Mouse (Mus musculus): ENCODE measurements around the gene Gpd1.
"Not testable (repeated sequence)": the region's sequence is repeated elsewhere in the genome, so short reads cannot be mapped to it uniquely, and the experiment has no call there.

The Gpd1 gene

DNA sequence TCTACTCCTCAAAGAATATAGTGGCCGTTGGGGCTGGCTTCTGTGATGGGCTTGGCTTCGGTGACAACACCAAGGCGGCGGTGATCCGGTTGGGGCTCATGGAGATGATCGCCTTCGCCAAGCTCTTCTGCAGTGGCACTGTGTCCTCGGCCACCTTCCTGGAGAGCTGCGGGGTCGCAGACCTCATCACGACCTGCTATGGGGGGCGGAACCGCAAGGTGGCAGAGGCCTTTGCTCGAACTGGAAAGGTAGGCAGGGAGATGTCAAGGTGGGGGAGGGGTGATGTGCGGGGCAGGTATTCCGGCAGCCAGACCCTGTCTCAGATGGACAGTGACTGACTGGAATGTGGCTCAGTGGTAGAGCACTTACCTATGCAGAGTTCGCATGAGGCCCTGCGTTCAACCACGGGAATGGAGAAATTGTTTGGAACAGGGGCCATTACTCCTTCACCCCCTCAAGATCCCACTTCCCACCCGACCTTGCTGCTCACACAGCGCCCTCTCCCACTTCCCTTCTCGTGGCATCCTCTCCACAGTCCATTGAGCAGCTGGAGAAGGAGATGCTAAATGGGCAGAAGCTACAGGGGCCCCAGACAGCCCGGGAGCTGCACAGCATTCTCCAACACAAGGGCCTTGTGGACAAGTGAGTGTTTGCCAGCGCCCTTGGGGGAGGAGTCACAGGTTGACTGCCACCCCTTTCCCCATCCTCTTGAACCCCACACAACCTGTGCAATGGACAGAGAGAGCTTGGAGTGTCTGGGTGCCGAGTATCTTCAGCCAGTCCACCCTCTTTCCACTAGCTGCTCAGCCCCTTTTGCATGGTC, 4.8 kb downstream of the Gpd1 start:
- no peak for DNase-seq (ENCODE audit: extremely low read depth, low read depth, low spot score)

DNA sequence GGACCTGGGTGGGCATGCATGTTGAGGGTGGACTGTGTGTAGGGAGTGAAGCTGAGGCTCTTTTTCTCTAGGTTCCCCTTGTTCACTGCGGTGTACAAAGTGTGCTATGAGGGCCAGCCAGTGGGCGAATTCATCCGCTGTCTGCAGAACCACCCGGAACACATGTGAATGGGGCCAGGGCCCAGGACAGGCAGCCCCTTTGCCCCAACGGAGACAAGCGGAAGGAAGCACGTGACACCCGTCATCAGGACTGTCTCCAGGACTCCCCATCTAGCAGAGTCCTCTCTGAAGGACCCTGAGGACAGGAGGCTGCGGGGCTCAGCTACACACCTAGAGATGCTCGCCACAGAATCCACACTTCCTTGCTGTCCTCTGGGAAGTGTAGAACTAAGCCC, 5.8 kb downstream of the Gpd1 start:
- no peak for DNase-seq (ENCODE audit: extremely low read depth, low read depth, low spot score)

DNA sequence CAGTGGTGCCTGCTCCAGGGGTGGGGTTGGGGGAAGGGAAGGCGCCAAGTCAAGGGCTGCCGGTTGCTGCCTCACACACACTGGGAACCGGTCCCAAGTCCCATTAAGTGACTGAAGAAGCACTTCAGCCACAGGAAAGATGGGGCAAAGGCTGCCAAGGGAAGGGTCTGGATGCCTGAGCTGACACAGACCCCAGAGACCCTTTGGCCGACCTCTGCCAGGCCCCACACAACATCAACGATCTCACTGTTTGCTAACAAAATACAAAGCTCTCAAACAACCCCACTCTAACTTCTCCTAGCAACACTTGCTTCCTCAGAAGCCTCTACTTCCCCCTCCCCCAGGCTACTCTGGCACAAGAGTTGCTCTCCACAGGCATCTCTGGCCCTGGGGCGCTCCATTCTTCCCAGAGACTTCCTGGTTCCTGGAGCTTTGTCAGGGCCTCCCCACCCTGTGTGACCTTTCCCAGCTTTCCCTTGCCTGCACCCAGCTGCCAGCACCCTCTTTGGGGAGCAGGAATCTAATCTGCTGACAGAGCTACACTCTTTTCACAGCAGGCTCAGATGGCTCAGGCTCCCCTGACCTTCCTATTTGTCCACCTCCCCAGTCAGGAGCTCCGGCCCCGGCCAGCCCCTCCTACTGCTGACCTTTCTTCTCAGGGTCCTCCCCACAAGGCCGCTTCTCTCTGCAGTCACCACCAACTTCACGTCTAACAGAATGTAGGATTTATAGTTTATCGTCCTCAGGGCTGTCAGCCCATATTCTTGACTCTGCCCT, 6.4 kb downstream of the Gpd1 start:
- no peak for DNase-seq (ENCODE audit: extremely low read depth, low read depth, low spot score)

DNA sequence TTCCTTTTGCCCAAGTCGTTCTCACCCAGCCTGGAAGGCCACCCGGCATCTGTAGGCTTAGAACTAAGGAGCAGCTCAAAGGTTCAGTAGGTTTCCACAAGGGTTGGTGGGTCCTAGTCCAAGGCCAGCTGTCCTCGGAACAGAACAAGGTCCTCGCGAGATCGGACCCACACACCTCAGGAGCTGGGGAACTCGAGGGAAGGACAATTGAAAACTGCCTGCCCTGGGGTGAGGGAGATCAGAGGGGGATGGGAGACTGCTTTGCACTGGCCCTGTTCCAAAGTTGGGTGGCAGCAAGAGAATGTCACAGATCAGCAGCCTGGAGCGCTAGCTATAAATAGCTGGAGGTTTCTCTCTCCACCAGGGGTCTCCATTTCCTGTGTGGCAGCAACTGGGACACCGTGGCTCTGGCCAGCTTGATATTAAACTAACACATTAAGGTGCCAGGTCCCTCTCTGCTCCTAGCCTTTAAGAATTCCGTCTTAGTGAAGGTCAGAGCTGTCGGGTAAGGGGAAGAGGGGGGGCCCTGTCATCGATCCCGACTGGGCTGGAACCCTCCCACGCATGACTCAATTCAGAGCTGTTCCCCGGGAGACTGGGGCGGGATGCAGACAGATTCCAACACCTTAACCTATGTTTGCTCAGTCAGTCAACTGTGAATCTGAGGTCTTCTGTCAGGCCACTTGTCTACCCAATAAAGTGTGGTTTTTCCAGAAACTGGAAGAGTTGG, 7.1 kb downstream of the Gpd1 start:
- DNase-seq (ENCODE audit: extremely low read depth, low read depth, low spot score) = no peak

DNA sequence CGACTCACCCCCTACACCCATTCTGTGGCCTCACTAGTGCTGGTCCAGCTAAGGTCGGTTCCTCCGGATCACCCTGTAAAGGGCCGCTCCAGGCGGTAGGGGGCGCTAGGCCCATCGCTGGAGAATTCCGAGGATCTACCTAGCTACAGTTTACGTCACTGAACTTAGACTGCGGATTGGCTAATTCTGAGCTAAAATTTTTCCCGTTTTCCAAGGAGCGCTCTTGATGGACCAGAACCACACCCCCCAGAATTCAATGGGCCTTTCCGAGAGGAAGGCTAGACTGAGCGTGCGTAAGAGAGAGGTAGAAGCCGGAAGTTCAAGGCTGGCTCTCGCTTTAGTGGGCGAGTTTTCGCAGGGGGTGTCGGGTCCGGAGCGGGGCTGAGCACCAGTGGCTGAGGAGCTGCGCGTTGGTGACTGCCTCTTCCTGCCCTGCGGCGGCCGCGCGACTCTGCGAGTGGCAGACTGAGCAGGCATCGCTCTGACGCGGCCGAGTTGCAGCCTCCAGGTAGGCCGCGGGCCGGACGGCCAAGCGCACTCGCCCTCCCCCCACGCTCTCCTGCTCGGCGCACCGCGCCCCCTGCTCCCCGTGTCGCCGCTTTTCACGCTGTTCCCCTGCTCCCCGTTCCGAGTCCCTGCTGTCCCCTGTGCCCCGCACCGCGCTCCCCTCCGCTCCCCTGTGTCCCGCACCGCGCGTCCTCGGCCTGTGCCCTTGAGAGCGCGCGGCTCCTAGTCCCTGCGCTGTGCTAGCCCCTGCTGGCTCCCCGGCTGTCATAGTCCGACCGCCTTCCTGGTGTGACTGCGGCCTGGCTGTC, 8.2 kb downstream of the Gpd1 start, which contains the start of gene Cox14:
Gene Cox14, plus strand, starts transcription at position 278 of the 815 bp plus-strand sequence.
- peak; percentile 90 for DNase-seq (ENCODE audit: extremely low read depth, low read depth, low spot score)

DNA sequence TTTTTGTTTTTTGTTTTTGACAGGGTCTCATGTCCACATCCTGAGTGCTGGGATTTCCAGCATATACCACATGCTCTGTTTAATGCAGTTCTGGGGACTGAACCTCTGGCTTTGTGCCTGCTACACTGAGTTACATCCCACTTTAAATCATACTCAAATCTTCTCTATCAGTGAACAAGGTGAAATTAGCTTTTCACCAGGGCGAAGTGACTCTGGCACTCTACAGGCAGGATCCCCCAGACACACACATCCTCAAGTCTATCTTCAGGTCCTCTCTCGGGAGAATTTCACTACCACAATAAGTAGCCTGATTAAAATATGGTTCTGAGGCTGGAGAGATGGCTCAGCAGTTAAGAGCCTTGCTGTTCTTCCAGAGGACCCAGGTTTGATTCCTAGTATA, 9.2 kb downstream of the Gpd1 start:
- no peak for DNase-seq (ENCODE audit: extremely low read depth, low read depth, low spot score)

DNA sequence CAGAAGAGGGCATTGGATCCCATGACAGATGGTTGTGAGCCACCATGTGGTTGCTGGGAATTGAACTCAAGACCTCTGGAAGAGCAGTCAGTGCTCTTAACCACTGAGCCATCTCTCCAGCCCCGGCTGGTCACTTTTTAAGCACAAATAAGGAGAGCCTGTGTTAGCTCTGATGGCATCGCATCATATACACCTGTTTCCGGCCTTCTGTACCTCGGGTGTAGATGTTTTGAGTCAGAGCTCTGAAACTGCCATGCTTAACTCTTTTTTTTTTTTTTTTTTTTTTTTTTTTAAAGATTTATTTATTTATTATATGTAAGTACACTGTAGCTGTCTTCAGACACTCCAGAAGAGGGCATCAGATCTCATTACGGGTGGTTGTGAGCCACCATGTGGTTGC, 9.7 kb downstream of the Gpd1 start:
- DNase-seq (ENCODE audit: extremely low read depth, low read depth, low spot score) = not testable (repeated sequence)

DNA sequence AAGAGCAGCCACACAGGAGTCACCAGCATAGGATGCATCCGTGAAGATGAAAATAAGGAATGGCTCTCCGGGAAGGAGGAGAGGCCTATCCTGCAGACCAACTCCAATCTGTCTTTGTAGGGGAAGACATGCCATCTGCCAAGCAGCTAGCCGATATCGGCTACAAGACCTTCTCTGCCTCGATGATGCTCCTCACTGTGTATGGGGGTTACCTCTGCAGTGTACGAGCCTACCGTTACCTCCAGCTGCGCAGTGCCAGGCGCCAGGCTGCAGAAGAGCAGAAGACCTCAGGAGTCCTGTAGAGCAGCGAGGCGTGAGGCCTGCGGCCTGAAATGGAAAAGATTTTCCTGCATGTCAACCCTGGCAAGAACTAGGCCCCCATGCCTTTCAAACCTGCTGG, 10.2 kb downstream of the Gpd1 start:
- DNase-seq (ENCODE audit: extremely low read depth, low read depth, low spot score) = no peak

DNA sequence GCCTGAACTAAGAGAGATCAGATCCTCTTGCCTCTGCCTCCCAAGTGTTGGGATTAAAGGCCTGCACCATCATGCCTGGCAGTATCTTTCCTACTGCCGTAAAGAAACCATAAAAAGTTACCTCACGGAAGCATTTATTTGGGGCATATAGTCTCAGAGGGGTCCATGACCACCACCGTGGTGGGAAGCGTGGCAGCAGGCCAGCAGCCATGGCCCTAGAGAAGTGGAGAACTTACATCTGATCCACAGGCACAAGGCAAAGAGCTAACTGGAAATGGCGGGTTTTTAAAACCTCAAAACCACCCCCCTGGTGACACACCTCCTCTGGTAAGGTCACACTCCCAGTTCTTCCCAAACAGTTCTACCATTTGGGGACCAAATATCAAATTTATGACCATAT, 10.9 kb downstream of the Gpd1 start:
- no peak for DNase-seq (ENCODE audit: extremely low read depth, low read depth, low spot score)

DNA sequence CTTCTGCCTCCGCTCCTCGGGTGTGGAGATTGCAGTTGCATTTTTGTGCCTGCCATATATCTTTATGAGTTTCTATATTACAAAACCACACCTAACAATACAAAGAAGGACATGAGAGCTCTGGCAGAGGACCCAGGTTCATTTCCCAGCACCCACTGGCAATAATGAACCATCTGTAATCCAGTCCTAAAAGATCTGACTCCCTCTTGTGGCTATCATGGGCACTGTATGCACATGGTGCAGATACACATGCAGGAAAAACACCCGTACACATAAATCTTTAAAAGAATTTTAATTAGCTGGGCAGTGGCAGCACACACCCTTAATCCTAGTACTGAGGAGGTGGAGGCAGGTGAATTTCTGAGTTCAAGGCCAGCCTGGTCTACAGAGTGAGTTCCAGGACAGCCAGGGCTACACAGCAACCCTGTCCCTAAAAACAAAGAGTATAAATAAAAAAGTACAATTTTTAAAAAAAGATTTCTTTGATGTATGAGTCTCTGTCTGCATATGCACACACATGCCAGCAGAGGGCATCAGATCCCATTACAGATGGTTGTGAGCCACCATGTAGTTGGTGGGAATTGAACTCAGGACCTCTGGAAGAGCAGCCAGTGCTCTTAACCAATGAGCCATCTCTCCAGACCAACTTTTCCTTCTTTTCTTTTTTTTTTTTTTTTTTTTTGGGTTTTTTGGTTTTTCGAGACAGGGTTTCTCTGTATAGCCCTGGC, 11.9 kb downstream of the Gpd1 start:
- no peak for DNase-seq (ENCODE audit: extremely low read depth, low read depth, low spot score)

DNA sequence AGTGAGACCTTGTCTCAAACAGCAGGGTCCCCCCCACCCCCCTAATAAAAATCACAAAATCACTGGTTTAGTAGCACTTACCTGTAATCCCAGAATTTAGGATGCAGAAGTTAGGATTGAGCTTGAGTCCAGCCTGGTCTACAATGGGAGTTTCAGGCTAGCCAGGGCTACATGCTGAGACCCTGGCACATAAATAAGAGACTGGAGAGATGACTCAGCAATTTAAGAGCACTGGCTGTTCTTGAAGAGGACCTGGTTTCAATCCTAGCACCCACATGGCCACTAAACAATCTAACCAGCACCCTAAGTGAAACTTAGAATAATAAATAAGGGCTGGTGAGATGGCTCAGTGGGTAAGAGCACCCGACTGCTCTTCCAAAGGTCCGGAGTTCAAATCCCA, 13.9 kb downstream of the Gpd1 start:
- no peak for DNase-seq (ENCODE audit: extremely low read depth, low read depth, low spot score)

DNA sequence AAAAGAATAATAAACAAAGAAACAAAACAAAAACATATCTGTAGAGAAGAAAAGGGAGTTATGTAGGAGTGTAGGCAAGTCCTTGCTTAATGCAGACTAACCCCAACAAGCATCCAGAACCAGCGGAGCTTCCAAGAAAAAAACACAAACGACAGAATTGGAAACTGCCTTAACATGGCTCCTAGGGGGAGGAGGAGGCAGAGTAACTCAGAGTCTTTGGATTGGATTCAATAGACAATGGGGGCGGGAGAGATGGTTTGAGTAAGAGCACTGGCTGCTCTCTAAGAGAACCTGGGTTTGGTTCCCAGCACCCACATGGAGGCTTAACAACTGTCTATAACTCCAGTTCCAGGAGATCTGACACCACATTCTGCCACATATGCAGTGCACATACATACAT, 14.4 kb downstream of the Gpd1 start:
- peak; percentile 33 for DNase-seq (ENCODE audit: extremely low read depth, low read depth, low spot score)

DNA sequence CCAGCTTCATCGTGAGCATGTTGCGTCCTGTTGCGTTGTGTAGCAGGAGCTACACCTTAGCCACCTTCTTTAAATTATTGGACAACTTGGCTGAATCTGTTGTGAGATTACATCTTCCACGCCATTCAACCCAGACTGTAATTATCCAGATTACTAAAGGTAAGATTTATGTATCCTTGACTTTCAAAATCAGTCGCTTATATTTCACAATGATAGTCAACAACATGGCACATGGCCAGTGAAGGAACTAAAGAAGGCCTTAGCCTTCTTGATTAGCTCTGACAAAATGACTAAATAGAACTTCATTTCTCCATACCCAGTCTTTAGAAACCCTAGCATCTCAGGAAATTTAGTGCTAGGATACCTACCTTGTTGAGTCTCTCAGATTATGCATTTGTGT, 15.9 kb downstream of the Gpd1 start:
- DNase-seq (ENCODE audit: extremely low read depth, low read depth, low spot score) = peak; percentile 80

DNA sequence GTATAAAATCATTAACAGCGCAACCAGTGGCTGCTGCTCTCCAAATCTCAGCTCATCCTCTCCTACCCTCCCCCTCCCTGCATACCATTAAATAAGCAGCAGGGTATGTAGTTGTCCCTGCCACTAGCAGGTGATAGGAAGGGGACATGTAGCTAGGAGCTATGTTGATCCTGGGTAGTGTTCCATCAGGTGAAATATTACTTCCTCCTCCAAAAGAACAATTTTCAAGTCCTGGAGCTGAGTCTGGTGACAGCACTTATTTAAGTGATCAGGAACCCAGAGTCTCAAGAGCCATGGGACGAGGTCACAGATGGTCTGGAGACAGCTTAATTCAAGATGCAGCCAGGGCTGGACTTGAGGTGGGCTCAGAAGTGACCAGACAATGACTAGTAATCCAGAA, 18.3 kb downstream of the Gpd1 start:
- DNase-seq (ENCODE audit: extremely low read depth, low read depth, low spot score) = no peak

DNA sequence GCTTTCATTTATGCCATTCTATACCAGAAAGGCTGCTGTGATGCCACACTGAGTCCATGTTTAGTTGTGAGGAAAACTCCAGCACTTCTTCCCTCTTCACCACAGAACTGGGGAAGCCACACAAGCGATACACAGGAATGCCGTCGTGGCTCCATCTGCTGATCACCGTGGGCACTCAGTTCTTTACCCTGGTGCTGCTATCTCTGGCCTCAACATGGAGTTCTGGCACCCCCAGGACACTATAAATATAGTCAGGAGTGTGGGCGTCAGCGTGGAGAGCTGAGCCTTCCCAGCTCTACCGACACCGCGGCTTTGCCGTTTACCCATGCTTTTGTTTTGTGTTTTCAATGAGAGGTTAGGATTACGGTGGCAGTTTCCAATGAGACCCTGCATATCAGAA, 19.4 kb downstream of the Gpd1 start:
- DNase-seq (ENCODE audit: extremely low read depth, low read depth, low spot score) = no peak

DNA sequence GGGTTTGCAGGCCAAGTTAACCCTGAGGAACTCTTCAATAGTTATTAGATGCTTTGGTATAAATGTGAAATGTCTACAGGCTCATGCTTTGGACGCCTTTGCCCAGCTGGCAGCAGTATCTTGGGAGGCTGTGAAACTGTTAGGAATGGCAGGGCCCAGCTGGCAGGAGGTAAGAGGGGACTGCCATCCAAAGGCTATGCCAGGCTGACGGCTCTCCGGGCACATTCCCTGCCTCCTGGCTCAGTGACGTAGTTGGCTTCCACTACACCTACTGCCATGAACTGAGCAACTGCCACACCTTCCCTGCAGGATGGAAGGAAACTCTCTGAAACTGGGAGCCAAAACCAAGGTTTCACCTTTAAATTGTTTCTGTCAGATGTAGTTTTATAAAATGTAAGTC, 22.9 kb downstream of the Gpd1 start:
- DNase-seq (ENCODE audit: extremely low read depth, low read depth, low spot score) = no peak

DNA sequence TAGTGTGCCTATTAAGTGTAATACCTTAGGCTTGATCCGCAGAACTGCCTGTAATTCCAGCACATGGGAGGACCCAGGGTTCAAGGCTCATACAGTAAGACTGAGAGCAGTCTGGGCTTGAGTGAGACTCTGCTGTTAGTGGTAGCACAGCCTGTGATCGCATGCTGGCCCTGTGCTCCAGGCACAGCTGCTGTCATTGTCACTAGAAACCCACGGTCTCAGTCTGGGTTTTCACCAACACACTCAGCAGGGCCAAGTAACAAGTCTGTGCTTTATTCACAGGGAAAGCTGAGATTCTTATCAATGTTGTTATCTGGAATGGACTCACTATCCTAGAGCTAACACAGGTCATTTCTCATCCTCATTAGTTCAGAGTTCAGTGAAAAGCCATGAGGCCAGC, 36.9 kb downstream of the Gpd1 start:
- no peak for DNase-seq (ENCODE audit: extremely low read depth, low read depth, low spot score)

DNA sequence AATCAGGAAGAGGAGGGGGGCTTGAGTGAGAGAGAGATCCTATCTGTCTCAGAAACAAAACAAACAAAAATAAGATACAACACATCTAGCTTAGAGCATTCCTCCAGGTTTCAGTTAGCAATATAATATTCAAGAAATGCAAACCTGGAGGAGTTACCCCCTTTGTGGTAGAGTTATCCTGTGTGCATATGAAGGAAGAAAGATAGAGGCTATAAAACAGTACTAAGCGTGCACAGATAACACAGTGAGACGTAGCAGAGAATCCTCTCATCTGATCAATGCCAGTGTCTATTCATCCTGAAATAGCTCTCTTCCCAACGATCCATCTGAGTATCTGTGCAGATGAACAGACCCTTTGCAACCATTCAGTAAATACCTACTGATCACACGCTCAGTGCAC, 50.2 kb downstream of the Gpd1 start:
- DNase-seq (ENCODE audit: extremely low read depth, low read depth, low spot score) = no peak

DNA sequence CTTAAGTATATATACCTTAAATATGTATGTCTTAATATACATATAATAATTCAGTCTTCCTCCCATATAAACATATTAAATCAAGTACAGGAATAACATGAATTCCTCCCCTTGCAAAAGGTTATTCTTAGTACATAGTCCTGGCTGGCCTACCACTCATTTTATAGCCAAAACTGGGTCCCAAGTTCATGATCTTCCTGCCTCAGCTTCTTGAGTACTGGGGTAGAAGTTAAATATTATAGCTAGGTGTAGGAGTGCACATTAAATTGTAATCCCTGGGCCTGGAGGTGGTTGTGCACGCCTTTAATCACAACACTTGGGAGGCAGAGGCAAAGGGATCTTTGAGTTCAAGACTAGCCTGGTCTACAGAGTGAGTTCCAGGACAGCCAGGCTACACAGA, 51.4 kb downstream of the Gpd1 start:
- peak; percentile 54 for DNase-seq (ENCODE audit: extremely low read depth, low read depth, low spot score)

DNA sequence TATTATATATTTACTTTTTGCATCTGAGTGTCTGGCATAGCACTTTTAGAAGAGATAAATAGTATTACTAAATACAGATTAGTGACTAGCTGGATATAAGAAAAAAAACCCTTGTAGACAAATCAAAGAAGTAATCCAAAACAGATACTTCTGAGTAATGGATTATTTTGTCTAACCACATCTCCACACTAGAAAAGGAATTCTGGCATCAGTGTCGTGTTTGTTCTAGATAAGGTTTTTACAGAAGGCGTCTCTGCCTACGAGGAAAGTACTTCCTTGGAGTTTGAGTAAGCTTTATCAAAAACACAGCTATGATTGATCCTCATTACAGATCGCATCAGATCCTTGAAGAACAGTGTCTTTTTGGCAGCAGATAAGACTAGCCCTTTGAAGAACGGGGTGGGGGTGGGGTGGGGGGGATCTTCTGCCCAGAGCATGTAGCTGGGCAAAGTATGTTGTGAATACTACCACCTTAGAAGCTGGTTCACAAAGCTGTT, 53.7 kb downstream of the Gpd1 start:
- no peak for DNase-seq (ENCODE audit: extremely low read depth, low read depth, low spot score)
